Mouse (Mus musculus) small intestine, adult 2 months (tissue): Measurements from ENCODE around the gene Tmem132d.

Experiments
- CTCF ChIP-seq: fragments of 200-500 bp; IDR thresholded peaks from 2 replicates; pipeline ENCODE4 v1.5.1; 2012; ENCODE audit warnings: low read depth, mild to moderate bottlenecking, control low read depth, inconsistent platforms, low read length, moderate library complexity, mixed read lengths; ENCODE audit not compliant: insufficient replicate concordance, insufficient read length; ENCODE audit errors: extremely low read depth
- POLR2A ChIP-seq: fragments of 200-500 bp; IDR thresholded peaks from 2 replicates; pipeline ENCODE4 v1.6.1; 2012; ENCODE audit warnings: low read depth, mild to moderate bottlenecking, control low read depth, inconsistent platforms, low read length, moderate library complexity

GRCm38 (mm10) chr5:127806850-127807249, 626.0 kb downstream of the Tmem132d start:
- no peak for TF ChIP-seq CTCF
- no peak for TF ChIP-seq POLR2A
